Mouse (Mus musculus): ENCODE measurements around the gene Zfp2.

- TF ChIP-seq CTCF (IDR thresholded peaks at IDR 0.05) (no peak), EP300 (IDR thresholded peaks at IDR 0.05) (no peak)
Measured at GRCm38 (mm10) chr11:50932040-50932439, 16.1 kb upstream of the Zfp2 start.
